Mouse (Mus musculus): ENCODE measurements around the gene Agtr1a. TPM values are rescaled to one million over a fixed set of nuclear protein-coding genes. Genes with fewer than 3 reads are reported as not detected.

Agtr1a gene
- polyA plus RNA-seq, 1 experiment = not detected

DNA sequence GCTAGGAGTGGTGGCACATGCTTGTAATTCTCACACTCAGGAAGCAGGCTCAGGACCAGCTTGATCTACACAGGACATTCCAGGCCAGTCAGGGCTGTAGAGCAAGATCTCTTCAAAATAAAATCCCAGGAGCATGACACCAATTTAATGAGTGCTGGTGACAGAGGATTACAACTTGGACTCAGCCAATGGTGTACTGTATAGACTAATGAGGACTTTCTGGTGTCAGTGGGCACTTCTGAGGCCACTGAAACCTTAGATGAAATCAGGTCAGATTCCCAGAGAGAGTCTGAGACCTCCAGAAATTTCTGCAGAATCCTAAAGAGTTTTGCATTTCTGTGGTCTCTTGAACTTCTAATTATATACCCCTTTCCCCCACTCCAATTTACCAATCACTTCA, 57.9 kb downstream of the Agtr1a start:
- peaks cover 16% of the 10 kb centered on the region for H3K9me3 ChIP-seq
- TF ChIP-seq GATA1 (IDR thresholded peaks at IDR 0.05; ENCODE audit: borderline replicate concordance, low read length) = no peak
- H3K4me3 ChIP-seq (replicated peaks) = no peak overlapping the region
- no peaks in the 10 kb centered on the region for H3K4me1 ChIP-seq
- H3K36me3 ChIP-seq (replicated peaks; ENCODE audit: low read length) = no peaks in the 10 kb centered on the region
- no peaks in the 10 kb centered on the region for H3K27me3 ChIP-seq (replicated peaks)

DNA sequence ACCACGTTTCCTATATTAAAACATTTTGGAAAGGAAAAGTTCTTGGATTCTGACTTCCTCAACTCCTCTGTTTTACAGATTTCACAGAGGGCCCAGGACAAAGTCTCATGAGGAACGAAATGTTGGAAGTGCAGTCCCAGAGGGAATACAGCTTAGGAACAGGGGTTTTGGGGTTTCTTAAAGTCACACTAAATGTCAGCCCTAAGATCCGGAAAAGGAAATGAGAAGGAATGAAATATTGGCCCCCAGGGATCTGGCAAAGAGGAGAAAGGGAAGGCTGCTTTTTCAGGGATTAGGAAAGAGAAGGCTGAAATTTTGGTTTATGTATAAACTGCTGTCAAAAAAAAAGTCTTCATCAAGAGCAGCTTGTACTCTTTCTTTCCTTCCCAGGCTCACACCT, 60.2 kb downstream of the Agtr1a start:
- Histone ChIP-seq H3K4me1 (no peaks in the 10 kb centered on the region), H3K4me3 (replicated peaks) (no peak overlapping the region), H3K9me3 (peaks cover 14% of the 10 kb centered on the region), H3K27me3 (replicated peaks) (no peaks in the 10 kb centered on the region), H3K36me3 (replicated peaks; ENCODE audit: low read length) (no peaks in the 10 kb centered on the region)
- TF ChIP-seq GATA1 (IDR thresholded peaks at IDR 0.05; ENCODE audit: borderline replicate concordance, low read length) (no peak), FLI1 (IDR thresholded peaks at IDR 0.05; ENCODE audit: low read length) (no peak)

DNA sequence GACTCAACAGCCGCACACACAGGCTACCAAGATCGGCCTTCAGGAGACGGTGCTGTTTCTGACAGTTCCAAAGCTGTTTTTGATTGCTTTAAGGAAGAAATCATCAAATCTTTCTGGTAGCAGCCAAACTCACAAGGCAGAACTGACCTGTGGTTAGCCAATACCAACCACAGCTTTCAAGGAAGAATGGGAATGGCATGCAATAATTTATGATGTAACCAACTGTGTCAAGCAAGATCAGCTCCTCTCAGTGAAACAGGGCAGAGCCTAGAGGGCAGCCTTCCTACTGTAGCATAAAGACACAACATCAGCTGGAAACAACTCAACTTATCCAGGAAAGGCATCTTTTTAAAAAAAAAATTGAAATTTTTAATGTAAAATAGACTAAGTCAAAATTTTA, 62.6 kb downstream of the Agtr1a start:
- peaks cover 3% of the 10 kb centered on the region; the same call in 1 of the 2 replicates for H3K9me3 ChIP-seq
- H3K27me3 ChIP-seq (replicated peaks) = no peaks in the 10 kb centered on the region
- TF ChIP-seq FLI1 (IDR thresholded peaks at IDR 0.05; ENCODE audit: low read length) = no peak
- no peak for TF ChIP-seq GATA1 (IDR thresholded peaks at IDR 0.05; ENCODE audit: borderline replicate concordance, low read length)
- no peaks in the 10 kb centered on the region for H3K4me1 ChIP-seq
- no peaks in the 10 kb centered on the region for H3K36me3 ChIP-seq (replicated peaks; ENCODE audit: low read length)
- H3K4me3 ChIP-seq (replicated peaks) = no peak overlapping the region

DNA sequence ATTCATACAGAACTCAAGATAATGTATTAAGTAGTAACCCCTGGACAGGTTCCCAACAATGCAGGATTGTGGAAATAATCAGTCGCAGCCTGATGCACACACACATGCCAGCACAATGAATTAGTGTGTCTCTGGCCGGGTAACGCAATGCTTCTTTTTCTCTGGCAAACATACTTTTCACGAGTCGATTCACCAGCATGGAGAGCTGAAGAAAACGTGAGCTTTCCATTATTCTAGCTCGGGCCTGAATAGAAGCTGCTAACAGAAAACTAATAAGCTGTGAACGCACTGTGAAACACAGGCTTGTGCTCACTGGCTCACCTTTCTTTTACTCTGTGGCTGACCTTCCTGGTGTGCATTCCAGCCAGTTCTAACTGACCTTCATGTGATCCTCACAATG, 64.4 kb downstream of the Agtr1a start:
- Histone ChIP-seq H3K27me3 (replicated peaks) (no peaks in the 10 kb centered on the region), H3K4me3 (replicated peaks) (no peak overlapping the region), H3K36me3 (replicated peaks; ENCODE audit: low read length) (no peaks in the 10 kb centered on the region), H3K9me3 (peaks cover 7% of the 10 kb centered on the region; the same call in 1 of the 2 replicates), H3K4me1 (no peaks in the 10 kb centered on the region)
- TF ChIP-seq GATA1 (IDR thresholded peaks at IDR 0.05; ENCODE audit: borderline replicate concordance, low read length) (no peak), FLI1 (IDR thresholded peaks at IDR 0.05; ENCODE audit: low read length) (no peak)

DNA sequence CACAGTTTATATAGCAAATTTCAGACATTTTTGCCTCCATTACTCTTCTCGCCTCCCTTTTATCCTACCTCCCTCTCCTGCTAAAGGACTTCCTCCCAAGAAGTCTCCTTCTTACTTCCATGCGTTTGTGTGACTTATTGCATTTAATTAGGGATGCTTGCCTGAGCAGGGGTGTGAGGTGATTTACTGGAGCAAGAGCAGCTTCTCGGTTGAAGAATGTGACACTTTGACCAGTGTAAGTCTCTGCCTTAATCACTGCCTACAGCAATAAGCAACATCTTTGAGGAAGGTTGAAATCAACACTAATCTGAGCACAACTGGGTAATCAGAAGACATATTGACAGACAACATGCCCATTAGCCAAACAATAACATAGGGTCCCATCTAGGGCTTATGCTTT, 67.6 kb downstream of the Agtr1a start:
- peaks cover 12% of the 10 kb centered on the region; the same call in 1 of the 2 replicates for H3K9me3 ChIP-seq
- no peak for TF ChIP-seq GATA1 (IDR thresholded peaks at IDR 0.05; ENCODE audit: borderline replicate concordance, low read length)
- no peaks in the 10 kb centered on the region for H3K4me1 ChIP-seq
- H3K36me3 ChIP-seq (replicated peaks; ENCODE audit: low read length) = no peaks in the 10 kb centered on the region
- no peaks in the 10 kb centered on the region for H3K27me3 ChIP-seq (replicated peaks)
- H3K4me3 ChIP-seq (replicated peaks) = no peak overlapping the region

DNA sequence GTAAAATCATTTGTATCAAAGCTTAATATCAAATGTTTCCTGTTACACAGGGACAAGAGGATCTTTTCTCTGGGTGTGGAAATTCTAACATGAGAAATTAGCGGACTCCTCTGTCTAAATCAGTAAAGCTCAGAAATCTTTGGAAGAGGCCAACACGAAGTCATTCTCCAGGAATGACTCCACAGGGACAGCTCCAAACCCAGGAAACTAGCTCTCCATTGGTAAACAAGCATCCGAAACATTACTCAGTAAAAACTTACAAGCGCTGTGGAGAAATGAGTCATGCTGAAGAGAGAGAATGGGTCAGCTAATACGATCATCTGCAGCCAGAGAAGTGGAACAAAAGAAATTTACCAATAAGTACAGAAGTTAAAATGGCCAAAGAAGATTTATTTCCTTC, 82.4 kb downstream of the Agtr1a start:
- no peak overlapping the region for H3K4me3 ChIP-seq (replicated peaks)
- no peak for TF ChIP-seq FLI1 (IDR thresholded peaks at IDR 0.05; ENCODE audit: low read length)
- no peak for TF ChIP-seq GATA1 (IDR thresholded peaks at IDR 0.05; ENCODE audit: borderline replicate concordance, low read length)

DNA sequence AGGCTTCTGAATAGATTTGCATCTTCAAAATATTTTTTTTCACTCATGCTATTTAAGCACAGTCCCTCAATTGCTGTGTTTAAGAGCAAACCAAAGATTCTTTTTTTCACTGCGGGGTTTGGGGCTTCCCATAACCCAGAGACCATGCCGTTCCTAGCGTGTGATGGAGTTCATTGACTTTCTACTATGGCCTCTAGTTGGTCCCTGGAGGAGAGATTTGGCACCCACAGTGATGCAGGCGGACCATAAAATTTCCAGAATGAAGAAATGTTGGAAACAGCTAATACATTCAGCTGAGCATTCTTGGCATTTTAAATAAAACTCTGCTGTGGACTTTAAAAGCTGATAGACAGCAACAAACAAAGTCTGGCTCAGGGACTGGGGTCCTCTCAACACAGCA, 90.8 kb downstream of the Agtr1a start:
- Histone ChIP-seq H3K27me3 (replicated peaks) (no peaks in the 10 kb centered on the region), H3K4me1 (no peaks in the 10 kb centered on the region), H3K4me3 (replicated peaks) (no peak overlapping the region), H3K9me3 (peaks cover 3% of the 10 kb centered on the region; the same call in 1 of the 2 replicates), H3K36me3 (replicated peaks; ENCODE audit: low read length) (no peaks in the 10 kb centered on the region)
- no peak for TF ChIP-seq GATA1 (IDR thresholded peaks at IDR 0.05; ENCODE audit: borderline replicate concordance, low read length)
- TF ChIP-seq FLI1 (IDR thresholded peaks at IDR 0.05; ENCODE audit: low read length) = no peak

More for the DNA sequence above, 82.4 kb downstream of the Agtr1a start:
- no peaks in the 10 kb centered on the region for H3K4me1 ChIP-seq
- H3K27me3 ChIP-seq (replicated peaks) = no peaks in the 10 kb centered on the region
- H3K9me3 ChIP-seq = 0 out of 2 replicates have a peak, but pooled peaks cover 3% of the 10 kb centered on the region
- no peaks in the 10 kb centered on the region for H3K36me3 ChIP-seq (replicated peaks; ENCODE audit: low read length)

DNA sequence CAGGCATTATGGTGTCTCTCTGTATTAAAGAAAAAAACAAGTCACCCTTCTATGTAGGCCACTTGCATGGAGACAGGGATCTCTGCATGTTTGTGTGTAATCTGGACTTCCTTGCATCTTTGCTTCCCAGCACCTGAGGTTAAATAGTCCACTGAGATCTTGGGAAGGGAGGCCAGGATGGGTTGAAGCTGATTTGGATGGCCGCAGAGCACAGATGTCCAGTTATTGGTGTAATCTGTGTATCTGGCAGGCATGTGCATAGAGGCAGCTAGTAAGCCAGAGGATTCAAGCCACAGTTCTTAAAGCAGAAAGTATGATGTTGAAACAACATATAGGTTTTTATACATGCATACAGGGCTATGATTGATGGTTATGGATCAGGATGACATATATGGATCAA, 91.2 kb downstream of the Agtr1a start:
- Histone ChIP-seq H3K36me3 (replicated peaks; ENCODE audit: low read length) (no peaks in the 10 kb centered on the region), H3K27me3 (replicated peaks) (no peaks in the 10 kb centered on the region), H3K4me3 (replicated peaks) (no peak overlapping the region), H3K4me1 (no peaks in the 10 kb centered on the region), H3K9me3 (peaks cover 3% of the 10 kb centered on the region; the same call in 1 of the 2 replicates)
- TF ChIP-seq GATA1 (IDR thresholded peaks at IDR 0.05; ENCODE audit: borderline replicate concordance, low read length) (no peak), FLI1 (IDR thresholded peaks at IDR 0.05; ENCODE audit: low read length) (no peak)

Other genes starting within 250 kb of the Agtr1a start
- gene Mboat1, start 200.0 kb upstream of the Agtr1a start, polyA plus RNA-seq (2012; ENCODE audit: insufficient read depth, low replicate concordance) = 0.51 and 0.95 TPM in 2 replicates
- 67.5 and 69.2 TPM in 2 replicates for gene Uqcrfs1, start 208.9 kb downstream of the Agtr1a start, polyA plus RNA-seq (2012; ENCODE audit: insufficient read depth, low replicate concordance)